Mouse (Mus musculus) fibroblast of lung, adult 2 months (primary cell): ENCODE data around the gene Pcnx2.

ENCODE experiments used
- DNase-seq: peaks from one replicate; pipeline ENCODE4 v3.0.0-alpha.2; 2011; ENCODE audit warnings: low read depth

The Pcnx2 gene

GRCm38 (mm10) chr8:125756391-125757105 is 141.6 kb downstream of the Pcnx2 start:
- no peak for DNase-seq

DNA sequence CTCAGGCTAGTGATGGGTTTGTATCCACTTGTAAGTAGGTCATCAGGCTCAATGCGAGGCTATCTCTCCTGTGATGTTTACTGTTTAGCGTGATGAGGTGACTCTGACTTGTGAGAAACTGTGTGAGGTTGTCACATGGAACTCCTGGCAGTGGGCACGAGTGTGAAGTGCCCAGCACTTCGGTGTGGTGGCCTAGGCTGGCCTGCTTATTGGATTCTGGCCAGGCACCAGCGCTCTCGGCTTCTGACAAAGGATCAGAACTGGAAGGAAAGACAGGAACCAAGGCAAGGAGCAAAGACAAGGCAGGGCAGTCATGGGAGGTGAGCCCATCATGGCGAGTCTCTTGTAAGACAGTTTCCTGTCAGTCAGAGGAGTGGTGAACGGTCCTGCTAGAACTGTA is 142.2 kb downstream of the Pcnx2 start:
- DNase-seq: no peak

GRCm38 (mm10) chr8:125750846-125751245 is 147.3 kb downstream of the Pcnx2 start:
- DNase-seq: no peak

DNA sequence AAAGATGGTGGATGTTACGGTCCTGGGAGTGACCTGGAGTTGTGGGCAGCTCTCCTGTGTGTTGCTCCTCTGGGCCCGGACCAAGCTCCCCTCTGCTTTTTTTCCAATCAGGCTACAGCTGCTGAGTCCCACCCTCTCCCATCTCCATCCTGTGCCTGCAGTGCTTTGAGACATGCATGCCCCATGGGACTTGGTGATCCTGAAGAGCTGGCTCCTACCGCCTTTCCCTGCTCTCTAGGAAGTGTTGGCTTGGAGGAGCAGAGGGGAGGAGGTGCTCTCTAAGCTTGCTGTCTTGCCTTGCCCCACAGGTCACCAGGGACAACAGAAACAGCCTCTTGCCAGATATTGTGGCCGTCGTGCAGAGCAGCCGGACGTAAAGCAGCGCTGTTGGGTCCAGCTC is 150.7 kb downstream of the Pcnx2 start:
- DNase-seq: no peak

- DNase-seq: no peak
Measured at GRCm38 (mm10) chr8:125744914-125745576, 153.1 kb downstream of the Pcnx2 start.

DNA sequence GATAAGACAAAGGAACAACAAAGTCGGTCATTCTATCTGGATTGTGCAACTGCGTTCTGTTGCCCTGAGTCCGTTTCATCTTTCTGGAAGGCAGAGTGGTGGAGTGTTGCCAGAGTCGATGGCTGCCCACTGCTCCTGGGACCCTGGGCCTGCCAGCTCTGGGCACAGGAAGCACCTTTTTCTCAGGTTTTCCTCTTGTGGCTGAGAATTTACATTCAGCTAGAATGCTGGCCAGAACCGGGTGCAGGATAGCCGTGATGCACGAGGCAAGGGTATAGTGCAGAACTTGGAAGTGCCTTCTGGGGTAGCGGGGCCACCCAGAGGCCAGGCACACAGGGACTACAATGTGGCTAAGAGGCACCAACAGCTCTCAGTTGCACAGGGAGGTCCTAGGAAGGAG is 155.7 kb downstream of the Pcnx2 start:
- DNase-seq: no peak

DNA sequence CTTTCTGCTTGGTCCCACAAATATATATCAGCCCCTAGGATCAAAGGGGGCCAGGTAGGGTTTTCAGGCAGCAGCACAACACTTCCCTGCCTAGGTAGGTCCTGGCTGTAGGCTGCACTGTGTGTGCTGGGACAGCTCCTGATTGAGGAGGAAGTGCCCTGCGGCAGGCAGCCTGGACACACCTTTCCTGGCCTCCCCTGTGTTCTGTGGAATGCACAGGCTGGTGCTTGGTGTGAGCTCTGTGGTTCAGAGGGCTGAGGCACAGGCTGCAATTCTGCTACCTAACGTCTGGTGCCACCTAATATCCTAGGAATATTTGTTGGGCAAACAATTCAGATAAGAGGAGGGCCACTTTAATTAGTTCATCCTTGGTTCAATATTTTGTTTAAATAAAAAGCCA is 156.3 kb downstream of the Pcnx2 start:
- no peak for DNase-seq

DNA sequence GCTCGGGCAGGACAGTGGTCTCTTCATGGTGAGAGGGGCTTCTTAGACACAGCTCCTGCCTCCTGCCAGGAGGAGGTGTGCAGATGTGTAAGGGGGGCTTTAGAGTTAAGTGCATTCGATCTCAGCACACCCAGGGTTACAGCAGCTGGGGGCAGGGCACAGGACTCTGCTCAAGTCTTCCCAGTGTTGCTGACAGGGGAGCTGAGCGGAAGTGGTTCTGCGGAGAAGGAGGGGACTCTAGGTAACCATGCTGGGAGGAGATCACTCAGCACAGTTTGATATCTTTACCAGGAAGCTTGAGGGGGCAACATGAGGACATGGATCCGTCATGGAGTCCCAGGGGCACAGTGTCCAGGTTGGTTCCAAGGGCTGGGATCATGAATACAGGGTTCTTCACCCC is 156.7 kb downstream of the Pcnx2 start:
- DNase-seq: no peak

DNA sequence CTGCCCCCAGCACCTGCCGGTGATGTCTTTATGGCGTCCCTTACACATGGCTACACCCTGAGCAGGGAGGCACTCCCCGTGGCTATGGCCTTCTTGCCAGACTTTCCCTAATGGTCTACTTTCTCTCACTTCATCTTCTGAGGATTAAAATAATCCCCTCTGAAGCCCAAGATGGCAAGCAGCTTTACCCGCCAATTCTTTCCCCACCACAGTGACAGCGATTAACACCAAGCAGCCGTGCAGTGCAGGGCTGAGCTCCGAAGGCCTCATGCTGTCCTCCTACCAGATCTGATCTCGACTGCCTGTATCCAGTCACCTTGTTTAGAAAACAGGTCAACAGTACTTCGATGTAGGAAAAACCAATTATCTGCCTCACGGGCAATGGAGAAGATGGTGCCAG is 157.5 kb downstream of the Pcnx2 start:
- DNase-seq: no peak

DNA sequence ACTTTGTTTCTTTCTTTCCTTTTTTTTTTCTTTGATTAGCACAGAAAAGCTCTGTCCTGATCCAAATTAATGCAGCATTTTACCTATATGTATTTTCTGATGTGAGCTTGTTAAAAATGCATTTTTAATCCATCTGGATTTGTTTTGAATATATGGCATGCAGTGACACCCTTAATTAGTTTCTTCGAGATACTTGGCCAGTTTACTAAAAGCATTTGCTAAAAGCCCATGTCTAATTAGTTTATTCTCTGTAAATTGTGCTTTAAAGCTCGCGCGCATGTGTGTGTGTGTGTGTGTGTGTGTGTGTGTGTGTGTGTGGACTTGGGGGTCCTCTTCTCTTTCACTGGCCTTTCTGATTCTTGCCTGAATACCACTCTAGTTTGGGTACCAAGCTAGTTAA is 159.2 kb downstream of the Pcnx2 start:
- DNase-seq: no peak

DNA sequence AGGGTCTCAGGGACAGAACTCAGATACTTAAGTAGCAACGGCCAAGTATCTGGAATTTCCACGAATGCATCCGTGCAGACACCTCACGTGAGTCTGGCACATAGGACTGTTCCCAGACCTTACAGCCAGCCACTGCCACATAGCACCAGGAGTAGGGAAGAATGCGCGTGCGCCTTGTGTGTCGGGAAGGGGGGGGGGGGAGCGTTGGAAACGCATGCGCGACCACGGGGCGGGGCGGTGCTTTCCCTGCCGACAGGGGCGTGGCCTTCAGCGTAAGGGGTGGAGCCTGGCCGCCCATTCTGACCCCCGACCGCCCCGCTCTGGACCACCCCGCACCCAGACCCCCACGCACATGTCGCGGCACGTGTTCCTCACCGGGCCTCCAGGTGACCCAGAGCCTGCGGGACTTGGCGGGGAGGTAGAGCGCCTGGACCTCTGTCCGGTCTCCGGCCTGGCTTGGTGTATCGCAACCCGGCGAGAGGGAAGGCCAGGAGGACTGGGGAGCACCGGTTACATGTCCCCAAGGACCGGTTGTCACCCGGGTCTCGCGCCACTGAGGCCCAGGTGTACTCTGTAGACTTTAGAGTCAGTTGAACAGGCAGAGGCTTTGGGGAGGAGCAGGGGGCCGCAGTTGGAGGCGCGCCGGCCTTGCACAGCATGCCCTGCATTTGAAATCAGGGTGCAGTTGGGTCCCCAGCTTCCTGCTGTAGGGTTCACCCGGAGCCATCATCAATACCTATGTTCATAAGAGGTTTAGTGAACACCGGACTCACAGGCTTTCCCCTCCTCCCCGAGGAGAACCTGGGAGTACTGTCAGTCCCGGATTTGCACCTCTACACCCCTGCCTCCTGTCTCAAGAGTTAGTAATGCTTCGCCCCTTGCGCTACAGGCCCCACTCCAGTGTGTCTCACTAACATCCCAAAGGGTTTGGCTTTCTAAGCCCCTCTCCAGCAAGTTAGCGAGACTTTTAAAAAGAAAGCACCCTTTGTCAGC is 163.9 kb downstream of the Pcnx2 start:
- DNase-seq: no peak

GRCm38 (mm10) chr8:125729746-125730145 is 168.4 kb downstream of the Pcnx2 start, which contains the start of gene Ntpcr:
Ntpcr (plus strand) TSS chr8:125729963.
- no peak for DNase-seq

- DNase-seq: no peak
Measured at GRCm38 (mm10) chr8:125727797-125728196, 170.3 kb downstream of the Pcnx2 start.

- DNase-seq: no peak
Measured at GRCm38 (mm10) chr8:125726986-125727385, 171.1 kb downstream of the Pcnx2 start.

GRCm38 (mm10) chr8:125726143-125726542 is 172.0 kb downstream of the Pcnx2 start:
- no peak for DNase-seq

DNA sequence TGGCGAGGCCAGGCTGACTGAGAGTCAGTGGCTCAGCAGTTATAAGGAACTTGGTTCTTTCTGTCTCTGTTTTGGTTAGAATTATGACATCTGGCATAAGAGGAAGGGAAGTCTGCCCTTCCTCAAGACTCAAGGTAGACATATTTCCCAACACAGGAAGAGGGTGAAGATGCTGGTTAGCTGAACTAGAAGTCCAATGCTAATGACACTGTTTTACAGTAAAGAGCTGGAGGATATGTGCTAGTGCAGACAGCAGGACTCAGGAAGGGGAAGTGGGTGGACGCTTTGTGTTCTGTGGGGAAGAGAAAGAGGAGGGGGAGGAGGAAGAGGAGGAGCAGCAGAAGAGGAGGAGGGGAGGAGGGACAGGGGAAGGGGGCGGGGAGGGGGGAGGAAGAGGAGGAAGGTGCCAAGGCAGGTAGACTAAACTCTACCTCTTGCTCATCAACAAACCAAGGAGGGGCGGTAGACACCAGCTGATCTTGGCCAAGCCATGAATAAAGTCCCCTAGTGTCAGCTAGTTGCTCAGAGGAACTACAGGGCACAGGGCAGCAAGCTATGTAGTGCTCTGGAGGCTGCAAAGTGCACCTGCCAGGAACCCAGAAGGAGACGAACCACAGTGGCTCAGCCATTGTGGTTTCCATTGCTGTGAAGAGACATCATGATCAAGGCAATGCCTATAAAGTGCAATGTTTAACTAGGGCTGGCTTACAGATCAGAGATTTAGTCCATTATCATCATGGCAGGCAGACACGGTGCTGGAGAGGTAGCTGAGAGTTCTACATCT is 172.9 kb downstream of the Pcnx2 start:
- no peak for DNase-seq

DNA sequence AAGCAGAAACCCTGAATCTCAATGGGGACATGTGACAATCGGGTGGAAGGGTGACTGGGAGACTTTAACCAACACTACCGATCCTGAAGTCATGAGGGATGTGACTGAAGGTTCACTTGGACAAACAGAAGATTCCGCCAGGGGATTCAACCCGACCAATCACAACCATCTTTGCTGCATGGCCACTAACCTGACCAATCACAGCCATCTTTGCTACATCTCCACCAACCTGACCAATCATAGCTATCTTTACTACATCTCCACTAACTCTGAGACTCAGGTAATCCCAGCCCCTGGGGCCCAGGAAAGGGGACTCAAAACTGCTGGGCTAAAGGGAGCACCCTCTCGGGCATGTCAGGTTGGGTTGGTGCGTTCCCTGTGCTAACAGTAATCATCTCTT is 174.7 kb downstream of the Pcnx2 start:
- no peak for DNase-seq

DNA sequence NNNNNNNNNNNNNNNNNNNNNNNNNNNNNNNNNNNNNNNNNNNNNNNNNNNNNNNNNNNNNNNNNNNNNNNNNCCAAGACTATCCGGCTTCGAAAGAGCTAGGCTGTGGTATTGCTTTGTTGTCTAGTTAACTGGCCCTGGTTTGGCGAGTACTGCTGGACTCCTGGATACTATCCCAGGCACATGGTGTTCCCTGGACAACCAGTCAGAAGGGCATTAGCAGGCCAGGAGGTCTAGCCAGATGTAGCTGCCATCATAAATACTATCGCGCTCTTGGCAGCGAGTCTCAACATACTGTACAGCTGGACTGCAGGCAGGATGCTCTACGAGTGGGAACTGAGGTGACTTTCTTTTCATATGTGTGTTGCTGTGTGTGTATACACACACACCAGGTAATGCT is 175.4 kb downstream of the Pcnx2 start:
- DNase-seq: peak; percentile 84

GRCm38 (mm10) chr8:125718914-125719313 is 179.2 kb downstream of the Pcnx2 start:
- no peak for DNase-seq

- DNase-seq: no peak
Measured at GRCm38 (mm10) chr8:125716613-125717012, 181.5 kb downstream of the Pcnx2 start.

- DNase-seq: no peak
Measured at GRCm38 (mm10) chr8:125716211-125716610, 181.9 kb downstream of the Pcnx2 start.

- no peak for DNase-seq
Measured at GRCm38 (mm10) chr8:125711514-125711913, 186.6 kb downstream of the Pcnx2 start.
